Comparison of ENCODE assay signal across 26 mouse cellular contexts in the genomic region with DNA sequence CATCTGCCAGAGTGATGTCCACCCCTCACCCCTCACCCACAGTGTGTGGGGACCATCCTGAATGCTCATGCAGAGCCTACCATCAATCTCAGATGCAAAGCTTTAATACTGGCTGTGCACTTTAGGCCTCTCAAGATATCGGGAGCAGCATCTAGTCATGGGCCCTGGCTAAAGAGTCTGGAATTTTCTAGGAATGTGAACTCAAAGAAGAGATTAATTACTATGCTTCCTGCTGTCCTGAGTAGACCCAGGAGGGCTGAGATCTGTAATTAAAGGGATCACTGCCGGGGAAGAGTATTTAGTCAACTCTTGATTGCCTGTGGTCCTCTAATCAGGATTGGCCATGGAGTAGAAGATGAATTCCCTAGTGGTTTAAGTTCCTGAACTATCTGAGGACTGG.
A peak's percentile ranks its signal among the peaks of the same experiment; 100 is the strongest.
DNase-seq lines count a peak whose midpoint lies in the region; ATAC-seq lines count a peak whose summit lies in the region.
"Had no signal": no experiment of that assay in that cellular context is flagged by ENCODE, and none has a peak within 500 bp of the region (broad histone marks: within the 10 kb centered on the region; RNA-seq: fewer than 3 reads in every experiment).

No protein-coding gene starts in this region.

- no peak overlapping the region for H3K9ac ChIP-seq in midbrain, embryonic 14.5 days (replicated peaks; ENCODE audit: low read length)
- H3K9ac ChIP-seq: embryonic facial prominence, embryonic 12.5 days; embryonic facial prominence, embryonic 15.5 days; forebrain, postnatal 0 days; heart, embryonic 12.5 days; heart, embryonic 15.5 days; hindbrain, embryonic 13.5 days had no signal

- H3K4me2 ChIP-seq in midbrain, embryonic 14.5 days (ENCODE audit: low read length) = no peak overlapping the region
- H3K4me2 ChIP-seq: embryonic facial prominence, embryonic 12.5 days; embryonic facial prominence, embryonic 15.5 days; heart, embryonic 12.5 days; heart, embryonic 15.5 days; hindbrain, embryonic 13.5 days had no signal

- DNase-seq in kidney, adult 9 months = peak; percentile 29
- DNase-seq in kidney, postnatal 25 days = no peak
- DNase-seq in midbrain, embryonic 10.5 days (ENCODE audit: low spot score) = no peak
- no peak for DNase-seq in midbrain, embryonic 14.5 days
- DNase-seq in kidney, postnatal 14 days = peak; percentile 26
- no peak for DNase-seq in cerebellum, postnatal 4 days (ENCODE audit: low spot score in 2 of 2)
- DNase-seq: adrenal gland, adult 8-10 months; adrenal gland, postnatal 36 days; cerebellum, adult 18-20 months; cerebellum, adult 9-10 months; cerebellum, postnatal 14 days; forebrain, postnatal 0 days; gastrocnemius, postnatal 25 days; heart, adult 18-20 months; heart, postnatal 10 days; heart, postnatal 36 days had no signal

- H3K27me3 ChIP-seq in midbrain, embryonic 10.5 days (ENCODE audit: low read depth, poor library complexity, severe bottlenecking) = no peaks in the 10 kb centered on the region
- no peaks in the 10 kb centered on the region for H3K27me3 ChIP-seq in midbrain, embryonic 14.5 days (ENCODE audit: control insufficient read depth, insufficient read depth, low read length)
- H3K27me3 ChIP-seq: embryonic facial prominence, embryonic 12.5 days; embryonic facial prominence, embryonic 15.5 days; heart, embryonic 12.5 days; heart, embryonic 15.5 days; hindbrain, embryonic 13.5 days had no signal

- H3K4me3 ChIP-seq in midbrain, embryonic 10.5 days = no peak overlapping the region
- H3K4me3 ChIP-seq in midbrain, embryonic 14.5 days (replicated peaks; ENCODE audit: low read depth, low read length) = no peak overlapping the region
- H3K4me3 ChIP-seq: embryonic facial prominence, embryonic 12.5 days; embryonic facial prominence, embryonic 15.5 days; heart, embryonic 12.5 days; heart, embryonic 15.5 days; hindbrain, embryonic 10.5 days; hindbrain, embryonic 13.5 days had no signal

- ATAC-seq in midbrain, embryonic 14.5 days (ENCODE audit: low FRiP score, low TSS enrichment) = no peak
- ATAC-seq: activated CD4-positive, CD25-positive, alpha-beta regulatory T cell, adult 4 months; CD4-positive, CD25-positive, alpha-beta regulatory T cell, adult 4 months; forebrain, embryonic 14.5 days; forebrain, postnatal 0 days; hindbrain, embryonic 16.5 days had no signal

- 0 out of 2 replicates have a peak overlapping the region, but pooled peaks have one; percentile 24 for H3K27ac ChIP-seq in midbrain, embryonic 10.5 days (replicated peaks)
- H3K27ac ChIP-seq in midbrain, embryonic 14.5 days (replicated peaks; ENCODE audit: low read depth, low read length) = no peak overlapping the region
- H3K27ac ChIP-seq: embryonic facial prominence, embryonic 12.5 days; embryonic facial prominence, embryonic 15.5 days; heart, embryonic 15.5 days; hindbrain, embryonic 10.5 days; hindbrain, embryonic 13.5 days had no signal

- no peaks in the 10 kb centered on the region for H3K36me3 ChIP-seq in midbrain, embryonic 10.5 days
- no peaks in the 10 kb centered on the region for H3K36me3 ChIP-seq in midbrain, embryonic 14.5 days (ENCODE audit: control insufficient read depth, insufficient read depth, low read length)
- H3K36me3 ChIP-seq: embryonic facial prominence, embryonic 12.5 days; embryonic facial prominence, embryonic 15.5 days; heart, embryonic 12.5 days; heart, embryonic 15.5 days; hindbrain, embryonic 10.5 days; hindbrain, embryonic 13.5 days had no signal

- WGBS in midbrain, embryonic 10.5 days = 64% methylated on average over 2 of the region's 2 CpGs
- 69% methylated on average over 2 of the region's 2 CpGs for WGBS in midbrain, embryonic 14.5 days

- 0 out of 2 replicates have a peak, but pooled peaks cover 5% of the 10 kb centered on the region for H3K9me3 ChIP-seq in midbrain, embryonic 10.5 days (replicated peaks)
- H3K9me3 ChIP-seq in midbrain, embryonic 14.5 days (ENCODE audit: control insufficient read depth, low read length) = no peaks in the 10 kb centered on the region
- H3K9me3 ChIP-seq: embryonic facial prominence, embryonic 12.5 days; embryonic facial prominence, embryonic 15.5 days; heart, embryonic 12.5 days; heart, embryonic 15.5 days had no signal

- peaks cover 19% of the 10 kb centered on the region for H3K4me1 ChIP-seq in midbrain, embryonic 10.5 days
- H3K4me1 ChIP-seq in midbrain, embryonic 14.5 days (ENCODE audit: control insufficient read depth, insufficient read depth, low read length) = 0 out of 2 replicates have a peak, but pooled peaks cover 4% of the 10 kb centered on the region
- H3K4me1 ChIP-seq: embryonic facial prominence, embryonic 12.5 days; embryonic facial prominence, embryonic 15.5 days had no signal

Comparison
In these comparisons a context has a peak if more than half of its experiments do, and no peak if none do; other contexts are left out.
1. DNase-seq: peak in kidney, adult 9 months (single experiment) and kidney, postnatal 14 days (single experiment); none in kidney, postnatal 25 days (0 of 2), midbrain, embryonic 10.5 days (single experiment), midbrain, embryonic 14.5 days (single experiment) and cerebellum, postnatal 4 days (0 of 2).